Mouse (Mus musculus): ENCODE measurements around the gene Cerk.
"Not testable (repeated sequence)": the region's sequence is repeated elsewhere in the genome, so short reads cannot be mapped to it uniquely, and the experiment has no call there.

The Cerk gene

DNA sequence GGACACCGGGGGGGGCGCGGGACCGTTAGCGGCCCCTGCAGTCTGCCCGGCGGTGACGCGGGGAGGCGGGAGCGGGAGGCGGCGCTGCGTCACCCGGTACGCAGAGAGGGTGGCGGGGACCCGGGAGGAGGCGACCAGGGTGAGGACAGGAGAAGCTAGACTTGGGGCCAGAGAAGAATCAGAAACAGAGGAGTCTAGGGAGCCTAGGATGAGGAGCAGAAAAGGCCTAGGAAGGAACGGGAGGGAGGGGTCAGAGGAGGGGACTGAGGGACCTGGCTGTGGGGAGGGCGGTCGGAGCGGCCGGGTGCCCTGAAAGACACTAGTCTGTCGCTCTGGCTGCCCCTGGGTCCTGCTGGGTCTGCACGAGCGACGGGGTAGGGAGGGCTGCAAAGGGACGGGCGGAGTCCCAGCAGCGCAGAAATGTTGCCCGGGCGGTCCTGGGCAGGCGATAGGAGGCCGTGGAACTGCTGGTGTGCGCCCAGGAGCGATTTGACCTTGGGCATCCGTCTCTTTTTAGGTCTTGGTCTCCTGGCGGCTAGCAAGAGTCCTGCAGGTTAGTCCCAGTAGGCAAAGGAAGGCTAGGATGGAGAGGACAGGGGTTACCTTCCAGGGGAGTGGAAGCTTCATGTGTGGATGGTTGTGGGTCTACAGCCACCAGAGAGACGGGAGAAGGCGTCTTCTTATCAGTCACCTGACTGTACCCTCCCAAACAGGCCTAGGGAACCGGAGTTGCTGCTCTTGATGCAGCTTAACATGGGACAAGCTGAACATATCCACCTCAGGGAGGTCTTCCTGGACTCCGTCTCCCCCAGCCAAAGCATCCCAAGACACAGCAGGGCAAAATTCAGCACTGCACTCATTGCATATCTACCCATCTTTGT lies at the start of gene Cerk:
Gene Cerk, minus strand, starts transcription at position 453 of the 881 bp plus-strand sequence.
- DNase-seq, result peak; percentile 88

DNA sequence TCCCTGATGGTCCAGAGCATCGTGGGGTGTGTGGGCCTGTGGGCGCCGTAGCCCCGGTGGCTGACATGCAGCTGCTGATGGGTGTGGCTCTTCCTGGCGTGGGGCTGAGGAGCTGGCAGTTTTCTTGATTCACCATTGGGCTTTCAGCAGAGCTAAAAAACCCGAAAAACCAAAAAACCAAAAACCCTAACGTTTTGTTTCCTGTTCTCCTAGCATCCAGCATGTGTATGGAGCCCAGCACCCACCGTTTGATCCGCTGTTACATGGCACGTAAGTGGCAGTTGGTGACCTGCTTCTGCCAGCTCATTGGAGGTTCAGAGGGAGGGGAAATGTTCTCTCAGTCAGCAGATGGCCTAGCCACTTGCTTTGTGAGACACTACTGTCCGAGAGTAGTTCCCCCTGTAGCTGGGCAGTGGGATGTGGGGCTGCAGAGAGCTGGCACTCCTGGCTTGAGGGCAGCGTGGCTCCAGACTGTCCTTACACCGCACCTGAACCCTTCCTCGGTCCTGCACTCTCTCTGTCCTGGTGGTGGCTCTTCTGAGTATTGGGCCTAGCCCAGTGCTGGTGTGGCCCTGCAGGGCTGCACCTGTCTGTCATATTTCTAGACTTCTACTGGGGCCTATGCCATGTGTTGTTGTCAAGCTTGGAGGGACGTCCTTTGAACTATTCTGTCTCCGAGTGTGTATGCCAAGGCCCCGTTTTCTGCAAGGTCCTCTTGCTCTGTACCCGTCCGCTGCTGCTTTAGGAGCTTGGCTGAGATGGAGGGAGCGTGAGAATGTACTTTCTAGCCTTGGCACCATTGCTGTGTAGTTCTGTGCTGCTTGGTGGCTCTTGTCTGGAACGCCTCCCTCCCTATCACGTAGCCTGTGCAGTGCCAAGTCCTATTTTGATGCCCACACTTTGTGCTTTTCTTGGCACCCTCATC lies 48.8 kb upstream of the Cerk start:
- peak; percentile 58 for DNase-seq

DNA sequence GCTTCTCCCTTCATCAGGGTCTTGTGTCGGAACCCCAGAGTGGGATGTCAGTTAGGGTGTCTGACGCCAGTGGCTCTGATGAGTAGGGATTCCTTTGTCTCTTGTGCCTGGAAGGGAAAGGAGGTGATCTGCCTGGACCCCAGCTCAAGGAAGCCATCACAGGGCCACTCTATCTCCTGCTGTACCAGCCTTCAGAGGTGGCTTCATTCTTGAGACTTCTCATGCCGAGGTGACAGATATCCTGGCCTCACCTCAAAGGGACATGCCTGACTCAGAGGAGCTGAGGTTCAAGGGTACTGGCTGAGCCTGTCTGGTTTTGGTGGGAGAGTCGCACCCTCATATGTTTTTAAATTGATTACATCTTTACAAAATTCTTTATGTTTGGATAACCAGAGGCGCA lies 48.1 kb upstream of the Cerk start:
- no peak for DNase-seq

DNA sequence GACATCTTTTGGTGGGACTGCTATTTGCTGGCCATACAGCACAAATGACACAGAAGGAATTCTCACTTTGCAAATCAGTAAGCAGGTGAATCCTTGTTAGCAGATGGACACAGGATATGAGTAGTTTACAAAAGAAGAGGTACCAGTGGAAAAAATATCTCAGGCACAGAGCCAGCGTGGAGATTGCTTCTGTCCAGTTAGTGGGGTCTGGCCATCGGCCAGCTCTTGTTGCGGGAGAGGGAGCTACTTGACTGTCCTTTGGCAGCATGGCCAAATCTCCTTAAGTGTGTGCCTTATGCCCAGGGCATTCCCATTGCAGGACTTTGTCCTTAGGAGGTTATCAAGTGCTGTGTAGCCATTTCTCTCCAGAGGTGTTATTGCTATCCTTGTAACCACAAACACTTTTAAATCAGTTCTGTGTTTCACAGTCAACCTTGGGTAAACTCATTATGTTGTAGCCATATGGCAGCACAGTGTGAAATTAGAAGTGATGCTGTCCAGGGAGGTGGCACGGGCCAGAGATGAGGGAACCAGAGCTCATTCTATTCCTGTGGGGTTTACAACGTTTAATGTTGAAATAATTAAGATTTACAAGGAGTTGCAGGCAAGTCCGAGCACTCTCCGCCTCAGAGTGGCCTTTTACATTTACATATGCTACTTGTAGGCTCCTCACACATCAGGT lies 46.0 kb upstream of the Cerk start:
- DNase-seq, result no peak

DNA sequence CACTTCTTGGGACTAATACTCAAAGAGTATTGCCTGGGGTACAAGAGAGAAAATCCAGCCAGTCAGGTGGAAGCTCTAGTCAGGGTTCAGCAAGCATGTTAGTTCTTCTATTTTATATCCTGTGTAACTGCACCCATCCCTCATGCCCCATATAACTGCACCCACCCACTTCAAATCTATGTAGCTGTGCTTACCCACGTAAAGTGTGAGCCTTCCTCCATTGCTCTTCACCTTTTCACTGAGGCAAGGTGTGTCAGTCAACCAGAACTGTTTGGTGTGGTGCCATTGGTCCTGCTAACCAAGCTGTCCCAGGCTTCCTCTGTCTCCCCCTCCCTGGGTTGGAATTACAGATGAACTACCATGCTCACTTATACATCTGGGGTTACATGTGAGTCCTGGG lies 45.2 kb upstream of the Cerk start:
- no peak for DNase-seq

DNA sequence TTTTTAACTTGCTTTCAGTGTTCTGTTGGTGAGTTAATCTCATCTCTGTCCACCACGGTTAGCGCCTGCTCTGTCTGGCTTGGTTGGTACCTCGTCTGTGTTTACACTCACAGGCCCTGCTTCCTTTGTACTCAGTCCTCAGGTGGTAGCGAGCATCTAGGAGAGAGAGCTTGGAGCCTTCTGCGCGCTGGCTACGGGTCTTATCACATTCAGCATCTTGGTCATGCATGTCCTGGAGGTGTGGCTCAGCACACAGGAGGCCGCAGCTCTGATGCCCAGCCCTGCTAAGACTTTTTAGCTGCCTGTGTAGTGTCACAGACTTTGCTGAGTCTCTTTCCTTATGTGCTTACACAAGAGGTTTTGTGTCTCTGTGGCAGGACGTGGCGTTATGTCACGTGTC lies 43.7 kb upstream of the Cerk start:
- no peak for DNase-seq

DNA sequence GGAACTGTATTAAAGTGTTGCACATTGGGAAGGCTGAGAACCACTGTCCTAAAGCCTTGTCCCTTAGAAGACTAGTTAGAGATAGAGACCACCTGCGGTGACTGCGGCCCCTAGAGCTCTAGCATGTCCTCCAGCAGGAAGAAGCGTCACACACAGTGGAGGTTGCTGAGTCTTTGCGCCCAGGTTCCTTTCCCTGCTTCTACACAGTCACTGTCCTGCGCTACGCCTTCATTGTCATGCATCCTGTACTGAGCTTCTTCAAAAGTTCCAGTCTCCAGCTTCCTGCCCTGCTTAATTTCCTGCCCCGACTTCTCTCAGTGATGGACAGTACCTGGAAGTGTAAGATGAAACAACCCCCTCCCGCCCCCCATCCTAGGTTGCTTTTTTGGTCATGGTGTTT lies 43.1 kb upstream of the Cerk start:
- DNase-seq, result no peak

DNA sequence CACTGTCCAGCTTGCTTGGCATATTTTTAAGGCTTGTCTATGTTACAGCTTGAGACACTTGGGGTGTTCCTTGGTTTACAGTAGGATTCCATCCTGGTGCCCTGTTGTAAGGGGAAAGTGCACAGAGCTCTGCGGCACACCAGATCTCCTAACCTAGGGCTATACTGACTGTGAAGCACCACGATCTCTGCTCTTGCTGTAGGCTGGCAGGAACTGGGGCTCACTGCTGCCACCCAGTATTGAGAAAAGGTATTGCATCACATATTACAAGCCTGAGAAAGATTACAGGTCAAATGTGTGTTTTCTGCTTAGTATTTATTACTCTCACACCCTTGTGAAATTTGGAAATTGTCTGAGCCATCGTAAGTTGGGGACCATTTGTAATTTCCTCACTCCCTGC lies 42.2 kb upstream of the Cerk start:
- DNase-seq, result peak; percentile 70

DNA sequence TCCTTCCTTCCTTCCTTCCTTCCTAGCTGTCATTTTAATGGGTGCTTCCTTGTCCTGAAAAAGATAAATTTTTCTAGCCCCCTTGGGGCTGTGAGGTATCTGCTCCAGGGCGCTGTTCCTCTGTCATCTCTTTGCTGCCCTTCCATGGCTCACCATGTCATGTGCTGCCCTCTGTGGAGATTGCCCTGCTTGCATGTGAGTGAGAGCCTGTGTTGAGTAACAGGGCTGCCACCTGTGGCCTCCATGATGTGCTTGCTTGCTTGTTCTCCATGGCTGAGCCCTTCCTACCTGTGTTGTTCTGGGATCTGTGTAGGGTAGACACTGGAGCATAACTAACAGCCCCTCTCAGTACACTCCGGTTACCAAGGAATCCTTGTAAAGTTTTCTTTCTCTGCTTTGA lies 41.0 kb upstream of the Cerk start:
- no peak for DNase-seq

DNA sequence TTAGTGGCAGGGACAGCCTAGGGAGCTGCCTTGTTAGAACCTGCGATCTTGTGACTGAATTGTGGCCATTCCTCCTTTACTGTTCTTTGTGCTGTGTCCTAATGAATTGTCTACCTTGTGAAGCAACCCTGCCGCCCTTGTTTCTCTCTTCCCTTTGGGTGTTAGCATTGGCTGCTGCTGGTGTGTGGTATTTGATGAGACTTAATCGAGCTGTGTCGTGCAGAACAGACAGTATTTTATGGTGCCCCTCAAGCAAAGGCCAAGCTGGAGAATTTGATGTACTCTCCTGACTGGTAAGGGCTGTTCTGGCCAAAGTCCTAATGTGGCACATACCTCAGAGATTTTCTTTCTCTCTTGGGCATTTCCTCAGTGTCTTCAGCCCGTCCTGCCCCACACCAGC lies 40.3 kb upstream of the Cerk start:
- no peak for DNase-seq

DNA sequence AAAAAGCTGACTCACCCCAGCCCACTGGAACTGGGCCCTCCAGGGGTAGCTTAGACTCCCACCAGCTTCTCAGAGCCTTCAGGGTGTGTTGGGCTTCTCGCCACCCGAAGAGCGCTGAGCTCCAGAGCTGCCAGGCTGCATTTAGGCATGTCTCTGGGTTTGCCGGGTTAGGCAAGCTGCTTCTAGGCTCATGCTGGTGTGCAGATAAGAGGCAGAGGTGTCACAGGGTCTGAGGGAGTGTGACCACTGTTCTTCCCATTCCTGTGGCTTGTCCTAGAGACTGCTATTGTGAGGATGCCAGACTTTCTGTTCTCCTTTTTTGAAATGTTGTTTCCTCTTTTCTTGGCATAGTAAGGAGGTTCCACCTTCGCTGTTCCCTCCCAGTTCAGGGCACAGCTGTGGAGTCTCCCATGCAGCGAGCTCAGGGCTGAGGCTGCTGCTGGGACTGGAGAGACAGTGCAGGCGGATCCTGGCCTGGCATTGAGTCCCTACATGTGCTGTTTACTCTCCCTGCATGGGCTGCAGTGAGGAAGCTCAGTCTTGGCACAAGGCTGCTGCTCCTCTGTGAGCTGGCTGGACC lies 39.1 kb upstream of the Cerk start:
- DNase-seq, result peak; percentile 81

DNA sequence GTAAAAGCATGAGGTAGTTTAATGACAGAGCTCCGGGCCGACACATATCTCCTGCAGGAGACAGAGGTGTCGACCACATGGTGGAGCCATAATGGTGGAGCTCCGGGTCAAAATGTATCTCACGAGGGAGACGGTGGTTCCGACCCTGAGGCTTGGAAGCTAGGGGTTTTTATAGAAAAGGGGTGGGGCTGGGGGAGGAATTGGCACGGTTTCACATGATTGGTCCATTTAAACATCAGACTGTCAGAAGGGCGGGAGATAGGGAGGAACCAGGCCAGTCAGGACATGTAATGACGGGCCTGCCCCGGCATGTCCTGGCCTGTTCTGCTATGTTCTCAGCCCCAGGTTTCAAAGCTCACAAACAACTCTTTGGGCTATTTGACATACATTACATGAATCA lies 36.0 kb upstream of the Cerk start:
- DNase-seq, result not testable (repeated sequence)

DNA sequence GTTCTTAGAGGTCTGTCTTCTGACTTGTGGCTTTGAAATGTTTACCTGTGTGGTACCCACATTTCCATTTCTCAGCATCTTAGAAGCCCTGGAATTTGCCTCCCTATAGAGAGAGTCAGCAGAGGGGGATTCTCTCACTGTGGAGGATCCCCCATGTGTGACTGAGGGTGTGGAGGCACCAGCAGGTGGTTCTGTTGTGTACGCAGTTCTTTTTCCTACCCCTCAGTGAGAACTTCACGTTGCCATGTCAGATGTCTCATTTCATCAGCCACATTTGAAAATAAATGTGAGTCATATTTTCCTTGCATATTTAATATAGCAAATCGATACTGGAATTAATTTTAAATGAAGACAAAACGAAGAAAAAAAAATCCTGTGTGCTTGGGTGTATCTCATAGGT lies 35.4 kb upstream of the Cerk start:
- DNase-seq, result no peak

DNA sequence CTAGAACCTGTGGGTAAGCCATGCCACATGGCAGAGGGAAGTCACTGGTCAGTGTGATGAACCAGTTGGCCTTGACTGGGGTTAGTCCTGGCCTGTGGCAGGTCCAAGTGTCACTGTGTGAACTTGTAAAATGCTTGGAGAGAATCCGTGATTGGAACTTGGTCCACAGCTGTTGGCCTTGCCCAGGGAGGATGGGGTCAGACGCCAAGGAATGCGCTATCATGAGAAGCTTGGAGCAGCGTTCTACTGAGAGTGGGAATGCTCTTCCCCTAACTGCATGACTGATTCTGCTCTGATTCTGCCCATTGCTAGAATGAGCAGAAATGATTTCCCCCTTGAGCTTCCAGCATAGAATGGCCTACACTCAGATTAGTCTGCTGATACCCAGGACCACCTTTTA lies 34.8 kb upstream of the Cerk start:
- DNase-seq, result no peak

DNA sequence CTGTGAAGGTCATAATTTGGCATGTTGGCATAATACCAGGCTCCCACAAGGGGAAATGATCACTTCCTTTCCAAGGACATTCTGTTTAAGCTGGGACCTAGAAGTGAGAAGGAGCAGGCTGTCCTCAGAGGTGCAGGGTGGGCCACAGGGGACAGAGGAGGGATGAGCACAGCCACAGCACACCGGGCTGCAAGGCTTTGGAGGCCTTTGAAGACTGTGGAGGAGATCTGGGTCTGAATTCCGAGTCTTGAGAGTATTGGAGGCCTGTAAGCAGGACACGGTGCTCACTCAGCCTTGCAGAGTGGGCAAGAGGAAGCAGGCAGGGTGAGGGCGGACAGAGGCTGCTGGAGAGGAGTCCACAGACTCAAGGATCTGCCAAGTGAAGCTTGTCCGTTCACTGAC lies 34.3 kb upstream of the Cerk start:
- no peak for DNase-seq

DNA sequence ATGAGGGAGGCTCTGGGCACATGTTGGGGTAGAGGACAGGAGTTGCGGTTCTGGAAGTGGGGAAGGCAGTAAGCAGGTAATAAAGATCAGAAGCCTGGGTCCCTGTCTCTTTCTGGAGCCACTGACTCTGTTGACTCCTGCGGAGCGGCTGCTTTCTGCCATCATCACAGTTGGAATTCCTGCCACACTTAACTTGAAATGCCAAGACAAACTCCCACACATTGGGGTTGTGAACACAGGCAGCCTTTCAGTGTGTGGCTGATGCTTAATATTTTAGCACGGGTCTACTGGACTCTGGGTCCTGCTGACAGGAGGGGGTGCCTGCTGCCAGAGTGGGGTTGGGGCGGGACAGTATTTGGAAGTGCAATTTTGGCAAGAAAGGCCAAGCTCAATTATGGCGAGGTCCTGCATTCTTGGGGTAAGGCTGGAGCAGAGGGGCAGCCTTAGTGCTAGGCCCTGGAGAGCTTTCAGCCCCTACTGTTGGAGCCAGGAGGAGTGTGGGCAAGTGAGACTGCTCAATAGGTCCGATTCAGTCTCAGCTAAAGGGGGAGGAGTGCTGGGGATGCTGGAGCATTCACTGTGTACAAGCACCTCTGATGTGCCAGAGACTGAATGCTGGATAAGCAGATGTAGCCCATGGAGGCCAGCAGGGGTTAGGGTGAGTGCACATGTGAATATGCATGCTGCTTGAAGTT lies 33.7 kb upstream of the Cerk start:
- DNase-seq, result peak; percentile 73

DNA sequence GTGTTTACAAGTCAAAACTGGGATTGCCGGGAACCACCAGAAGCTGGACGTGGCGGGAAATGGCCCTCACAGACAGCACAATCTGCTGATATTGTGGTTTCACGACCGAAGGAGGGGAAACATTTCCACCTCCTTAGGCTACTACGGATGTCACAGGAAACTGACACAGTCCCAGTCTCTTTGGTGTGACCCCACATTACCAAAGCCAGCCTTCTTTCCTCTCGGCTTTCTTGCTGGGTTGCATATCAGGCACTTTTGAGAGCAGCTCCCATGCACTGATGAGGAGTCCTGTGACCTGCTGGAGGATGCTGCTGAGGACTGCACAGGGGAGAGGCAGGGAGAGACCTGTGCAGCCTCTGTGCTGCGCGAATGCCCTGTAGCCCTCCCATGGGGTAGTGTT lies 30.7 kb upstream of the Cerk start:
- DNase-seq, result not testable (repeated sequence)

DNA sequence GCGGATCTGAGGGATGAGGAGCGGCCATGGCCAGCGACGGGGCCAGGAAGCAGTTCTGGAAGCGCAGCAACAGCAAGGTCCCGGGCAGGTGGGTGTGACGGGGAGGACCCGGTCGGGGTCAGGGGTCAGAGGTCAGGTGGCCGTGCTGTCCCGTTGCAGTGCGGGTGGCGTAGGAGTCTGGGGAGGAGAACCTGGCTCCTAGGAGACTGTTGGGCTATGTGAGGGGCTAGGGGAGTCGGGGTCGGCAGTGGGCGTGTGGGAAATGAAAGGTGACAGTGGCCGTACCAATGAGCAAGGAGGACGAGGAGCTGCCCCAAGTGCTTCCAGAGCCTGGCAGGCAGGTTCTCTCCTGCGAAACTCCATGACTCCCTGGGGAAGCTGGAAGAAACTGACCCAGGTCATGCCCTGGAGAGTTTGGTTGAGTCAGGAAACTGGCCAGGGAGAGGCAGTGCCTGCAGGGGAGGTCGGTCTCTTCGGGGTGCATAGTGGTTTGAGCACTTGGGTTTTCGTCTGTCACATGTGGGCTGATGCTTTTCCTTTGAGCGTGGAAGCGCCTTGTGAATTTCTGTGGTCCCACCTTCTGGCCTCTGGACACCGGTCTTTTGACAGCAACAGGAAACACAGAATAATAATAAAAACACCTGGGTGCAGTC lies 28.7 kb upstream of the Cerk start:
- no peak for DNase-seq

DNA sequence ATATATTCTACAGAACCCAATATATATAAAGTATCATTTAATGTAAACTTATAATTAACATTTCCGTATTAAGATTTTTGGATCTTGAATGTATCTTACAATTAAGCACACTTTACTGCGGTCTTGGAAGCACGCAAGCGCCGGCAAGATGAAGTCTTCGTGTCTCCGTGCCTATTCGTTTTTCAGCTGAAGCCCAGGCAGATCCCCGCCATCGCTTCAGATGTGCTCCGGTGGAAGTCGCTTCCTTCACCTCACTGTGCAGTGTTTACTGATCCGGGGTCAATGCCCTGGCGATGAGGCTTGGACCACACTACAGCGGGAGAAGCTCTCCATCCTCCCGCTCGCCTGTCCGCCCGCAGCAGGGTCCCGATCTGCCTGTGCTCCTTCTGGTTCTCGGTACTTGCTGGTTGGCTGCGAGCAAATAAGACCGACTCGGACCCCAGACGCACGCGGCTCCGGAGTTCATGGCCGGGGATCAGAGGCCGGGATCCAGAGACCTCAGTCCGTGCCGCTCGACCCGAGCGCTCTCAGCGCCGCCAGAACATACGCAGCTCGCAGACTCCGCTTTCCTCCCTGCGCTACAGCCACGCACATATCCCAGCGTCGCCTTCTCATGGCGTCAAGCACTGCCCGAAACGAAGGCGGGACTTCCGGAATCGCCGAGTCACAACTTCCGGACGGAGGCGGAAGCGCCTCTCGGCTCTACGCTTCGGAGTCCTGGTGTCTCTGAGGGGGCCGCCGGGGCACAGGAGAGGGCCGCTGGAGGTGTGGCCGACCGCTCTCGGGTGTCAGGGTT lies 28.0 kb upstream of the Cerk start, which contains the start of gene Tbc1d22a:
Gene Tbc1d22a, plus strand, starts transcription at position 707 of the 796 bp plus-strand sequence.
- DNase-seq, result peak; percentile 93

DNA sequence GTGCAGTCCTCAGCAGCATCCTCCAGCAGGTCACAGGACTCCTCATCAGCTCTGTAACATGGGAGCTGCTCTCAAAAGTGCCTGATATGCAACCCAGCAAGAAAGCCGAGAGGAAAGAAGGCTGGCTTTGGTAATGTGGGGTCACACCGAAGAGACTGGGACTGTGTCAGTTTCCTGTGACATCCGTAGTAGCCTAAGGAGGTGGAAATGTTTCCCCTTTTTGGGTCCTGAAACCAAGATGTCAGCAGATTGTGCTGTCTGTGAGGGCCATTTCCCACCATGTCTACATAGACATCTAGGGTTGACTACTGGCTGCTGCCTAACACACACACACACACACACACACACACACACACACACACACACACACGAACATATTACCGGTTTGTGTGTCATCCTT lies 26.3 kb upstream of the Cerk start:
- peak; percentile 75 for DNase-seq

DNA sequence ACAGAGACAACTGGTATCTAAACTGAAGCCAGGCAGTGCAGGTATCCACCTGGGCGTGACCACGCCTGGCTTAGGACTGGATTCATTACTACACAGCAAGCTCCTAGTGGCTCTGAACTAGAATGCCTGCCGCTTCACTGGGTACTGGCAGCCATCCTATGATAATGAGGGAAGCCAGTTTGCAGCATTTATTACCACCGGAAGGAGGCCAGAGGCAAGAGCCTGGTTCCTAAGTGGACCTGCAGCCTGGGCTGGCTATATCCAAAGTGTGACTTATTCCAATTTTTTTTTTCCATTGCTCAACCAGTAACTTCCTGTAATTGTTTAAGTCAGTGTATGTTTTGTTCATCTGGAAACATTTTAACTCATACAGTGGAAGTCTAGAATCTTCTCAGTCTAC lies 20.4 kb upstream of the Cerk start:
- DNase-seq, result no peak

Data from layer of hippocampus, adult 9-11 months (tissue).